Mouse (Mus musculus) A20 (cell line): ENCODE measurements around the gene Rspo4.

Experiments
- DNase-seq: peaks from one replicate; pipeline ENCODE4 v3.0.0-alpha.2; 2011; ENCODE audit warnings: low read depth, low spot score

Gene Rspo4

GRCm38 (mm10) chr2:151842648-151843226, at the start of gene Rspo4:
Gene Rspo4, plus strand, starts transcription at chr2:151842927.
- DNase-seq, result no peak

GRCm38 (mm10) chr2:151815586-151815985, 27.1 kb upstream of the Rspo4 start:
- no peak for DNase-seq

GRCm38 (mm10) chr2:151862257-151862810, 19.6 kb downstream of the Rspo4 start:
- DNase-seq, result peak; percentile 22

GRCm38 (mm10) chr2:151864941-151865340, 22.2 kb downstream of the Rspo4 start:
- DNase-seq, result no peak

- peak; percentile 65 for DNase-seq
Observed at GRCm38 (mm10) chr2:151866487-151866886, 23.8 kb downstream of the Rspo4 start.

DNA sequence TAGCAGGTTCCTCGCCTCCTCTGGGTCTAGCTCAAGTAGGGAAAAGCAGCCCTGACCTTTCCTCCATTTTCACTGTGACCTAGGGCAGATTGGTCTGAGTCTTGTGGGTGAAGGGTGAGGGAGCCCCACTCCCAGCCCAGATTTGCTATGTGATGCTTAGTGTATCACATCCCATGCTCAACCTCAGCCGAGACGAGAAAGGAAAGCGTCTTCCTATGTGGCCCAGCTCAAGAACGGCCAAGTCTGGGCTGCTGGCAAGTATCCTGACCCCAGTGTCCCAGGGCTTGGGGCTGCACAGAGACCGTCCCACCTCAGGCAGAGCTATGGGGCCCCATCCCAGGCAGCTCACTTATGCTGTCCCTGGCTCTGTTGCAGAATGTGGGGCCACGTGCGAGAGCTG, 25.5 kb downstream of the Rspo4 start:
- DNase-seq, result no peak

DNA sequence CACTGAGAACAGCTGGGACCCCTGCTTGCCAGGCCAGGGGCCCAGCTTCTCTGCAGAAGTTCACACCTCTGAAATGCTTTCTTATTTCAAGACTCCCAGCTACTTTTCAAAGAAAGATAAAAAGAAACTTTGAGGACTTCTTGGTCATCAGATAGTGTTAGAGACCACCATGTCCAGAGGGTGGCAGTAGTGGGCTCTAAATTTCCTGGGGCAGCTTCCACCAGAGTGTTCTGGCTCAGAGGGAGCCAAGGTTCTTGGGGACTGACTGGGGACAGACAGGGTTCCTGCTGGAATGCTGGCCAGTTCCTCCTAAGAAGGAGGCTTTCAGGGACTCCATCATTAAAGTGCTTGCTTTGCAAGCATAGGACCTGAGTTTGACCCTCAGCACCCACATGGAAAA, 31.8 kb downstream of the Rspo4 start:
- DNase-seq, result peak; percentile 25

DNA sequence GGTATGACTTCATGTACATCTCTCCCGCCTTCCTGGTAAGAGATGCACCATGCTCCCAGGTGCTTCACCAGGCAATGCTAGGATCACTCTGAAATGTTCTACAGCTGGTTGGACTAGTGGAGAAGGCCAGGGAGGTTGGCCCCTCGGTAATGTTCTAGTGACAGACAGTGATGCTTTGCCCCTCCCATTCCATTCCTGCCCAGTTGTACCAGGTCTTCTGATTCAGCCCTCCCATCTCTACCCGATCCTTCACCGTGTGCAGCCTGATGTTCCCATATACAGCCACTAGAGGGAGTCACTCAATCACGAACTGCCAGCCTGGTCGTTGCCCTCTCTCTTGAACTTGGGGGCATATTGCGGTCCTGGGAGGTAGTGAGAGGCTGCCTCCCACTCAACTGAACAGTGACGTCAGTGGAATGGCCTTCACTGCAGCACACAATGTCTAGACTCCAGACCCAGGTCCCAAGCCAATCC, 33.3 kb downstream of the Rspo4 start:
- DNase-seq, result peak; percentile 56

DNA sequence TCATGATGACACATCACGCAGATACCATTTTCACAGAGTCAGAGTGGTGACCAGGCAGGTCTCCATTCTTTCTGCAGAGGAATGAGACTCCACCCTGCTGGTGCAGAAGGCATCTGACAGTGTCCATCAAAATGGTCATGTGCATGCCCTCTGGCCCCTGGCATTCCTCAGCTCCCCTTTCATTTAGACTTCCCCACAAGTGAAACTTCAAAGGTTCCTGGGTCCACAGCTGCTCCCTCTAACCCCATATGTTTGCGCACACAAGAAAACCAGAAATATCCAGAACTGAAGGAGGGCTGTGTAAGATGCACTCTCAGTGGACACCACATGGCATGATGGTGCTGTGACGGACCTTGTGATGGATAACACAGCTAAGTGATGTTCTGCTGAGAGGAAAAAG, 35.9 kb downstream of the Rspo4 start:
- no peak for DNase-seq

DNA sequence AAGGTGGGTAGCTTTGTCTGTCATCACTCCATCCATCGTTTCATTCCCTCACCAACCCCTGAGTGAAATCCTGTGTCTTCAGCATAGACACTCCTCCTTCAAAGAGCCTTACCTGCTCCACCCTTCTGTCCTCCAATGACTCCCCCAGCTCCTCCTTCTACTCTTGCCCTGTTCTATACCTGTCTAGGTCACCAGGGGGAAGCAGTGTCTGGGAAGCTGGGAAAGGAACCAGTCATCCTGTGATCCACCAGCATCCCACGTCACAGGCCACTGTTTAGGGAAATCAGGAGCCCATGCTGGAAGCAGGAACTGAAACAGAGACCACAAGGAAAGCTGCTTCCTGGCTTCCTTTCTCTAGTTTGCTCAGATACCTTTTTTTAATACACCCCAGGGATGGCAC, 37.0 kb downstream of the Rspo4 start:
- DNase-seq, result no peak

DNA sequence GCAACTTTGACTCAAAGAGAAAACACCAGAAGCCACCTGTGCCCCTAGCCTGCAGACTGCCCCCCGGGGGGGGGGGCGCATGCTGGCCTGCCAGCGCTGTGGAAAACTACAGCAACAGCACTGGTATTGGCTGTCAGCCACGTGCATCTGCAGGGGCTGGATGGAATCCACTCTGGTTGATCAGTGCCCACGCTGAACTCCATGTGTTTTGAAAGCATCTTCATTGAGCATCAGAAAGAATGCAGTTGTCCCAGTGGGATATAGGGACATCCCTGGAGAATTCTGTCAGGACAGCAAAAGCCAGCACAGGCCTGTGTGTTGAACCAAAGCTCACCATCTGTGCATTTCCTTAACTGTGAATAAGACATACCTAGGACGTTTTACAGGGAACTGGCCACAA, 48.3 kb downstream of the Rspo4 start:
- no peak for DNase-seq

DNA sequence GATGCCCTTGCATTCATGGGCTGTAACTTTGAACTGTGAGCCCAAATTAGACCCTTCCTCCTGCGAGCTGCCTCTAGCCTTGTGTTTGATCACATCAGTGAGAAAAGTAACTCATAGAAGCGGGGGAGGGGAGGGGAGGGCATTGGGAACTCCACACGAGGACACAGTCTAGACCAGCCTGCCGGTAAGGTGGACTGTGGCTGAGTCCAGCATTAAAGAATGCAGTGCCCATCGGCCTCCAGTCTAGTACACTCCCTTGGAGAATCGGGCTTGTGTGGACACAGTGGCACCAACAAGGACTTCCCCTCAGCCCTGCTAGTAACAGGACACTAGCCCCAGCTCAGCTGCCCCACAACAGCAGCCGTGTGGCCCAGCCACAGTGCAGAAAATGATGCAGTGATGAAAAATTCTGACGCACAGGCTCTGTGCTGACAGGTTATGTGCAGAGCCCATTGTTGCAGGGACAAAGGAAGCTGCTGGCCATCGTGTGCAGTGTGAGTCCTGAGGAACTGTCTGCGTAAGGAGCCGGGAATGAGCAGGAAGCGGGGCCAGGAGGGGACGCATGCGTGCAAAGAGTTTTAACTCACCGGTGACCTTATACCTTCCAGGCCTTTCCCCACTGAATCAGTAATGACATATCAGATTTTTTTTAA, 50.5 kb downstream of the Rspo4 start:
- no peak for DNase-seq

DNA sequence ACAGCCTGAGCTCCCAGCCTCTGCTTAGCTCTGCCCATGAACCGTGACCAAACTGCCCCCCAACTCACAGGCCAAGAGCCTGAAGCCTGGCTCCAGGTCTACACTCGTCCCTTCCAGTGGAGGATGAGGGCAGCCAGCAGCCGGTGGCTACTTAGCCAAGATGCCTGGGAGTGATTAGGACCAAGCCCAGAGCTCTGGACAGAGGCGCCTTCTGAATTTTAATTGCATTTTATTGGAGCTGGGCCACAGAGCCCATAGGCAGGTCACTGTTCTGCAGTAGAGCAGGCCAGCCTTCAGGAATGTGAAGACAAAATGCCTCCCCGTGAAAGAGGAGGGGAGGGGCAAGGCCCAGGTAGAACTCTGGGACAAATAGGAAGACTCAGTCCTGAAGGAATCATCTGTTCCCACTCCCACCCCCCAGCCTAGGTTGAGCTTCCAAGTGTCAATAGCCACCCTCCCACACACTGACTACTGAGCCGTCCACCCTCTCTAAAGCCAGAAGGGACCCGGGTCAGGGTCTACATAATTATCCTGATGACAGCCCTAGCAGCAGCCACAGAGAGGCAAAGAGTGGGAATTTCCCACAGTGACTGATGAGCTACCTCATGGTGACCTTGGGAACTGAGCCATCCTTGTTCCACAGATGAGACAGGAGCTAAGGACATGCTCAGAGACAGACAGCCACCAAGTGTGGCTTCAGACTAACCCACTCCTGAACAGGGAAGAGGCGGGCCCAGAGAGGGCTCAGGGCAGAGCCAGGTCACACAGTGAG, 51.7 kb downstream of the Rspo4 start:
- DNase-seq, result no peak

DNA sequence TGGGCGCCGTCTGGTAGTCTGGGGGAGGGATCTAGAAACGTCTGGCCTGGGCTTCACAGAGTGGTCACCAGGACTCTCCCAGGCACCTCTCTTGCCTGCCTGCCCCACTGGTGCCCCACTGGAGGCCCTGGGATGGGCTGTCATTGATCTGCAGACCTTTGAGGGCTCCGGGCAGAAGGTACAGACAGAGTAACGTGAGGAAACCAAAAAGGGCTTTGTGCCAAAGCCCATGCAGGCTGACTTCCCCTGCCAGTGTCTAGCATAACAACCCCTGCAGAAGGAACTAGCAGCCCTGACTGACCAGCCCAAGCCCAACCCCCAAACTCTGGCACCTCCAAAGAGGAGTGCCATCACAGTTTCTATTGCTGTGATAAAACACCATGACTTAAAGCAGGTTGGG, 53.2 kb downstream of the Rspo4 start:
- no peak for DNase-seq

DNA sequence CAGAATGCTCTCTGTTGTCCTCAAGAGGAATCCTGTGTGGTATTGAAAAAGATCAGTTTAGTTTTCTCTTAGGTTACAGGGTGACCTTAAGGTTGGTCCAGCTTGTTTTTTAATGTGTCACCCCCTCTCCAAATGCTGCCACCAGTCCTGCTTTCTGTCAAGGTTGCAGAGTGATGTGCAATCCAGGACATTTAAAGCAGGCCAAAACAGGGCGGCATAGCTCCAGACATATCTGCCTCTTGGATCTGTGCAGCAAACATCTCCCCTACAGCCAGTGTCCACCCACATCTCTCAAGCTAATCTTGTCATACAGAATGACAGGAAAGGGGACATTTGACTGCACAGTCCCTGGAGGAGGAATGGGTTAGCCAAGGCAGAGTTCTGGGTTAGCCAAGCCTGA, 55.4 kb downstream of the Rspo4 start:
- DNase-seq, result no peak

GRCm38 (mm10) chr2:151900845-151901244, 58.1 kb downstream of the Rspo4 start:
- no peak for DNase-seq

- no peak for DNase-seq
Observed at GRCm38 (mm10) chr2:151903267-151903666, 60.5 kb downstream of the Rspo4 start.

DNA sequence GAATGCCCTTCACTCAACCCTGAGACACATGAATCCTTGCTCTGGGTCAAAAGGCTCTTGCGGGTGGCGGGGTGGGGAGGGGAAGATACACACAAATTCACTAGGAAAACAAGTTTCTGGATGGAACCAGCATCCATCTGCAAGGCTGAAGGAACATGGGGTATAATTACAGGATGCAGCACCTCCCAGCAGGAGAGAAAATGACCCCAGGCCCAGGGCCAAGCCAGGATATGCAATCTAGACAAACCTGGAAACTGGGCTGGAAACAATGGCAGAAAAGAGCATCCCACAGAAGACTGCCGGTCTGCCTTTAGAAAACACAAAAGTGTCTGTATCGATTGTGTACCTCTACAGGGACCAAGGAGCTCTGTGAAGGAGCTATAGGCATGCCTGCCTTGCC, 61.2 kb downstream of the Rspo4 start:
- DNase-seq, result no peak

DNA sequence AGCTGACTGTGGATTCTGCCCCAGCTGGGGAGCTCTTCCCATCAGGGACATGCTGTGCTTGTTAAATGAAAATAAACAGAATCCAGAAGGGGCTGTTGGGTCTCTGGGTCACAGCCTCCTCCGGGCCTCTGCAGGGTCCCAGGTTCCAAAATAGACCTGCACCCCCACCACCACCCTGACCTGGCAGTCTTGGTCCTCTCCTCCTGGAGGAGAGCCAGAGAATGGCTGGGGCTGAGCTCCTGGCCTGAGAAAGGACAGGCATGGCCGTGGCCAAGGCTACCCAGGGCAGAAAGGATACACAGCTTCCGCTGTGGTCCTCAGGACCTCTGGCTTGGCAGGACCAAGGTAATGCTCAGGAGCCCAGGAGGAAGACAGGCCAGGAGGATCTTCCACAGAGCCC, 61.9 kb downstream of the Rspo4 start:
- DNase-seq, result no peak

- DNase-seq, result no peak
Observed at GRCm38 (mm10) chr2:151907020-151907419, 64.3 kb downstream of the Rspo4 start.

- no peak for DNase-seq
Observed at GRCm38 (mm10) chr2:151909386-151909785, 66.7 kb downstream of the Rspo4 start.

- DNase-seq, result no peak
Observed at GRCm38 (mm10) chr2:151910498-151910897, 67.8 kb downstream of the Rspo4 start.
